Mouse (Mus musculus) ES-E14 (cell line): ENCODE measurements at regions not wholly inside any gene's neighbourhood (a gene's known extent, or its start where the extent isn't known, plus 50 kb on each side); places are given as distances from the start of the nearest gene placed in this dataset.

Experiments
- DNase-seq: peaks from one replicate; pipeline ENCODE4 v3.0.0-alpha.2; 2013; ENCODE audit warnings: low read depth, low spot score
- H3K27ac ChIP-seq: 2 replicates; pipeline ENCODE4 v1.5.1; 2012; ENCODE audit warnings: low read depth, mild to moderate bottlenecking, low read length, moderate library complexity, mixed read lengths; ENCODE audit not compliant: poor library complexity, insufficient read depth, severe bottlenecking
- H3K36me3 ChIP-seq: 2 replicates; pipeline ENCODE4 v1.6.1; 2012; ENCODE audit warnings: mild to moderate bottlenecking, low read length, moderate library complexity, mixed read lengths; ENCODE audit not compliant: control insufficient read depth, poor library complexity, insufficient read depth, severe bottlenecking
- H3K4me1 ChIP-seq, 2 experiments: fragments of 150-350 bp in 1 of 2; sonication (generic) in 1 of 2; 2 replicates each; pipeline ENCODE4 v1.6.1; 2012; ENCODE audit warnings: low read length in 2 of 2, mild to moderate bottlenecking in 1 of 2, mixed read lengths in 1 of 2; ENCODE audit not compliant: control insufficient read depth in 2 of 2, insufficient read depth in 2 of 2, poor library complexity in 1 of 2
- H3K4me3 ChIP-seq, 2 experiments: fragments of 150-350 bp in 1 of 2; sonication (generic) in 1 of 2; 2 replicates each; pipeline ENCODE4 v1.5.1; 2012; ENCODE audit warnings: low read length in 2 of 2, low read depth in 1 of 2, mild to moderate bottlenecking in 1 of 2, mixed read lengths in 1 of 2; ENCODE audit not compliant: insufficient read depth in 1 of 2, poor library complexity in 1 of 2, severe bottlenecking in 1 of 2
- H3K9ac ChIP-seq: 2 replicates; pipeline ENCODE4 v1.6.1; 2012; ENCODE audit warnings: low read depth, mild to moderate bottlenecking, low read length, mixed read lengths; ENCODE audit not compliant: poor library complexity, insufficient read depth, severe bottlenecking
- H3K9me3 ChIP-seq: fragments of 150-350 bp; sonication (generic); 2 replicates; pipeline ENCODE4 v1.6.1; 2012; ENCODE audit warnings: low read depth, mild to moderate bottlenecking, low read length; ENCODE audit not compliant: control insufficient read depth, insufficient read depth
- CHD2 ChIP-seq: IDR thresholded peaks from 2 replicates; pipeline ENCODE4 v1.6.1; 2014; ENCODE audit warnings: mild to moderate bottlenecking, low read depth, low read length, inconsistent platforms
- HCFC1 ChIP-seq: IDR thresholded peaks from 2 replicates; pipeline ENCODE4 v1.6.1; 2012; ENCODE audit warnings: low read length, inconsistent platforms, borderline replicate concordance; ENCODE audit not compliant: insufficient read depth
- MAFK ChIP-seq: IDR thresholded peaks from 2 replicates; pipeline ENCODE4 v1.6.1; 2014; ENCODE audit warnings: mild to moderate bottlenecking, low read depth, low read length, inconsistent platforms; ENCODE audit not compliant: insufficient read depth
- ZC3H11A ChIP-seq: IDR thresholded peaks from 2 replicates; pipeline ENCODE4 v1.6.1; 2012; ENCODE audit warnings: low read depth, mild to moderate bottlenecking, inconsistent platforms, low read length, borderline replicate concordance
- ZNF384 ChIP-seq: IDR thresholded peaks from 2 replicates; pipeline ENCODE4 v1.6.1; 2012; ENCODE audit warnings: low read depth, low read length, inconsistent platforms
- in situ Hi-C, 2 experiments: fragments of 600-800 bp; cut with MboI; formaldehyde crosslinking; loops; one replicate each; pipeline ENCODE4 v1.15.1; 2025; ENCODE audit warnings: low sequenced_read_pairs in 2 of 2, inconsistent platforms in 1 of 2; ENCODE audit not compliant: unreplicated experiment in 2 of 2

GRCm38 (mm10) chr19:15827990-15828705, 119.0 kb downstream of the Psat1 start:
- no peak for TF ChIP-seq MAFK
- in situ Hi-C loops = no loop called here
- H3K4me3 ChIP-seq = no peak overlapping the region

GRCm38 (mm10) chr19:15827120-15827989, 119.8 kb downstream of the Psat1 start:
- no peak for DNase-seq
- TF ChIP-seq ZC3H11A (no peak), HCFC1 (no peak), CHD2 (no peak), ZNF384 (no peak), MAFK (no peak)
- Histone ChIP-seq H3K9ac (no peak overlapping the region), H3K4me1 (no peaks in the 10 kb centered on the region), H3K27ac (no peak overlapping the region), H3K36me3 (no peaks in the 10 kb centered on the region), H3K4me3 (no peak overlapping the region), H3K9me3 (no peaks in the 10 kb centered on the region)
- in situ Hi-C loops = no loop called here

More at GRCm38 (mm10) chr19:15827990-15828705, 119.0 kb downstream of the Psat1 start:
- no peaks in the 10 kb centered on the region for H3K36me3 ChIP-seq
- no peaks in the 10 kb centered on the region for H3K9me3 ChIP-seq
- H3K4me1 ChIP-seq = no peaks in the 10 kb centered on the region
- H3K9ac ChIP-seq = no peak overlapping the region
- no peak for DNase-seq
- H3K27ac ChIP-seq = no peak overlapping the region

DNA sequence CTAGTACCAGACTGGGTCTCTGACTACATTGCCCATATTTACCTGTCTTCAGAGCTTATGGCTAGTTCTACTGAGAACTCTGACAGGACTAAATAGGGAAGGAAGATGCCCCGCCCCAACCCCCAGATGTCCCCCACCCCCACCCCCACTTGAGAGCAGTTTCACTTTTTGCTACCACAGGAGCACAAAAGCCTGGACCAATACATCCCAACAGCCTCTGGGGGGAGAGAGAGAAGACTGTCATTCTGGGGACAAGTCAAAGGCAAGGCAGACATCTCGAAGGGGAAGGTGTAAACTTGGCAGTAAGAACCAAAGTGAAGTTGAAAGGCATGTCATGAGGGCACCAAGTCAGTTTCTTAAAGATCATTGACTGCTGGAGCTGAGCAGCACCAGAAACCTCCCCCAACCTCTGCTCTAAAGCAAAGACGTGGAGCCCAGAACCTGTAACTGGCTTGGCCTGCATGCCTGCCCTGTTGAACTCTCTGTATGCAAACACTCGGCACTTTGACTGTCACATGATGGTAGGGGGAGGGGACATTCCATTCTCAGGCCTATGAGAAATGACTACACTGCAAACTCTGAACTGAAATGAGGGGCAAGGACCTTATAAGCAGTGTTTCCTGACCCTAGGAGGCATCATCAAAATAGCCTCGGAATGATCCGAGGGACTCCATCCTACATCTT, 123.3 kb downstream of the Psat1 start:
- in situ Hi-C loops = no loop called here

GRCm38 (mm10) chr19:15820020-15820419, 127.1 kb downstream of the Psat1 start:
- H3K4me1 ChIP-seq = no peaks in the 10 kb centered on the region
- TF ChIP-seq HCFC1 = no peak
- no peak for TF ChIP-seq ZNF384
- no peak for TF ChIP-seq MAFK
- TF ChIP-seq ZC3H11A = no peak
- no peak for TF ChIP-seq CHD2
- H3K4me3 ChIP-seq = no peak overlapping the region
- in situ Hi-C loops = no loop called here
- DNase-seq = no peak
- no peaks in the 10 kb centered on the region for H3K9me3 ChIP-seq
- H3K36me3 ChIP-seq = no peaks in the 10 kb centered on the region
- H3K27ac ChIP-seq = no peak overlapping the region
- H3K9ac ChIP-seq = no peak overlapping the region

More for the DNA sequence above, 123.3 kb downstream of the Psat1 start:
- TF ChIP-seq MAFK (no peak), ZC3H11A (no peak), ZNF384 (no peak), CHD2 (no peak), HCFC1 (no peak)
- no peaks in the 10 kb centered on the region for H3K4me1 ChIP-seq
- no peak for DNase-seq
- no peak overlapping the region for H3K9ac ChIP-seq
- H3K27ac ChIP-seq = no peak overlapping the region
- no peaks in the 10 kb centered on the region for H3K36me3 ChIP-seq
- no peak overlapping the region for H3K4me3 ChIP-seq
- no peaks in the 10 kb centered on the region for H3K9me3 ChIP-seq
